Mouse (Mus musculus) cerebellum, adult 9-10 months (tissue): ENCODE measurements around the gene Gper1.

Source experiments
- DNase-seq: peaks from one replicate; pipeline ENCODE4 v3.0.0; 2022

The Gper1 gene

GRCm38 (mm10) chr5:139449926-139450325, 27.0 kb downstream of the Gper1 start:
- no peak for DNase-seq

GRCm38 (mm10) chr5:139453031-139453430, 30.1 kb downstream of the Gper1 start:
- no peak for DNase-seq

GRCm38 (mm10) chr5:139455166-139455565, 32.2 kb downstream of the Gper1 start:
- no peak for DNase-seq

- no peak for DNase-seq
Observed at GRCm38 (mm10) chr5:139457241-139457640, 34.3 kb downstream of the Gper1 start.

GRCm38 (mm10) chr5:139459938-139460337, 37.0 kb downstream of the Gper1 start:
- no peak for DNase-seq

- DNase-seq = peak; percentile 98
Observed at GRCm38 (mm10) chr5:139460384-139461067, 37.6 kb downstream of the Gper1 start, which contains the start of gene 3110082I17Rik. TSS of gene 3110082I17Rik (minus strand) at chr5:139460527.

- DNase-seq = no peak
Observed at GRCm38 (mm10) chr5:139464874-139465273, 41.9 kb downstream of the Gper1 start.

- no peak for DNase-seq
Observed at GRCm38 (mm10) chr5:139466373-139466772, 43.4 kb downstream of the Gper1 start.

- DNase-seq = no peak
Observed at GRCm38 (mm10) chr5:139466801-139467200, 43.9 kb downstream of the Gper1 start.

- no peak for DNase-seq
Observed at GRCm38 (mm10) chr5:139467998-139468397, 45.0 kb downstream of the Gper1 start.

GRCm38 (mm10) chr5:139474741-139475140, 51.8 kb downstream of the Gper1 start:
- DNase-seq = no peak
